Mouse (Mus musculus) intestine, postnatal 0 days (tissue): Measurements from ENCODE around the gene Tlcd2. TPM values are rescaled to one million over a fixed set of nuclear protein-coding genes. Genes with fewer than 3 reads are reported as not detected.

Source experiments
- ATAC-seq: fragments of 200-750 bp; cut with Nextera tagmentation; 2 replicates; pipeline ENCODE4 v1.8.0; 2017; ENCODE audit warnings: mild to moderate bottlenecking, moderate TSS enrichment, moderate library complexity
- H3K27ac ChIP-seq: fragments of 300-500 bp; sonication (generic); 2 replicates; pipeline ENCODE4 v1.5.1; 2014; ENCODE audit warnings: mild to moderate bottlenecking, low read depth, low read length, moderate library complexity
- H3K27me3 ChIP-seq: fragments of 300-500 bp; sonication (generic); replicated peaks from 2 replicates; pipeline ENCODE4 v1.6.1; 2014; ENCODE audit warnings: low read length, mixed read lengths; ENCODE audit not compliant: control insufficient read depth, insufficient read depth
- H3K36me3 ChIP-seq: fragments of 300-500 bp; sonication (generic); 2 replicates; pipeline ENCODE4 v1.6.1; 2014; ENCODE audit warnings: mild to moderate bottlenecking, moderate library complexity; ENCODE audit not compliant: control insufficient read depth, insufficient read depth
- H3K4me1 ChIP-seq: fragments of 300-500 bp; sonication (generic); replicated peaks from 2 replicates; pipeline ENCODE4 v1.6.1; 2014; ENCODE audit warnings: antibody characterized with exemption, low read length, mixed read lengths; ENCODE audit not compliant: control insufficient read depth, insufficient read depth
- H3K4me2 ChIP-seq: fragments of 300-500 bp; sonication (generic); replicated peaks from 2 replicates; pipeline ENCODE4 v1.6.1; 2014; ENCODE audit warnings: low read depth, mild to moderate bottlenecking, moderate library complexity
- H3K4me3 ChIP-seq: fragments of 300-500 bp; sonication (generic); 2 replicates; pipeline ENCODE4 v1.5.1; 2014; ENCODE audit warnings: low read depth, low read length
- H3K9ac ChIP-seq: fragments of 300-500 bp; sonication (generic); 2 replicates; pipeline ENCODE4 v1.6.1; 2014; ENCODE audit warnings: mild to moderate bottlenecking, low read depth, low read length
- H3K9me3 ChIP-seq: fragments of 300-500 bp; sonication (generic); 2 replicates; pipeline ENCODE4 v1.6.1; 2016; ENCODE audit warnings: mixed run types; ENCODE audit not compliant: control insufficient read depth
- CTCF ChIP-seq: sonication (generic); IDR thresholded peaks from 2 replicates; pipeline ENCODE4 v1.5.1; 2016; ENCODE audit warnings: low read depth, mild to moderate bottlenecking, control low read depth, antibody characterized with exemption, moderate library complexity
- WGBS: fragments of 180-500 bp; shearing (Covaris S2); extraction: QIAGEN DNeasy Blood & Tissue Kit; methylation state at CpG from one replicate; pipeline ENCODE4 v1.1.7; 2014; 5-methylcytosine and 5-hydroxymethylcytosine counted together
- polyA plus RNA-seq: library from polyadenylated mRNA; unstranded; fragments of >200 nt; fragmentation: Nextera tagmentation; extraction: Ambion mirVana; gene quantifications from 2 replicates; pipeline ENCODE4 v1.2.1, GENCODE M21; 2015

The Tlcd2 gene
- polyA plus RNA-seq, 1 experiment from 2014 or later = 52.7 TPM

DNA sequence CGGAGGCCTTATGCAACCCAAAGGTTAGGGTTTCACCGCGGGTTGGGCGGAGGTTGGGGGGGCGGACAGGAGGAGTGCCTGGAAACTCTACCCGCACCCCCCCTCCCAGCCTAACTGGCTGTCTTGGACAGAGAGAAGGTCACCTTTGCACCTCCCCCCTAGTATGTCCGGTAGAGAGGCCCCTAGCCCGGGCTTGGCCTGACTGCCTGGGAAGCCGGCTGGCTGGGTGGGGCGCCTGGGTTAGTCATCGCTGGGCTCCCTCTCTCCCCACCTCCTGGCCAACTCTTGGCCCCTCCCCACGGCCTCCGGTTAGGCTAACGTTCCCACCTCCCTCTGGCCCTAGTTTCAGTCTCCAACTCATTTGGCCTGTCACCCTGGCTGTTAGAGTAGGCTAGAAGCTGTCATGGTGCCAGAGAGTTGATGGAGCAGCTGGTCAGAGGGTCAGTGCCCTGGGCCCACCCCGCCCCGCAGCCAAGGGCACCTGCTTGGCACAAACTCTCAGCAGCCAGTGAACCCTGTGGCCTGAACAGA, 803 bp downstream of the Tlcd2 start:
- WGBS = 3% methylated on average over 16 of the region's 16 CpGs
- H3K9ac ChIP-seq = peak overlapping the region; percentile 92
- no peak for TF ChIP-seq CTCF
- H3K4me1 ChIP-seq = 0 out of 2 replicates have a peak, but pooled peaks cover 10% of the 10 kb centered on the region
- H3K36me3 ChIP-seq = peaks cover 19% of the 10 kb centered on the region
- peak overlapping the region; percentile 91 for H3K4me2 ChIP-seq
- H3K4me3 ChIP-seq = peak overlapping the region; percentile 87
- peak; percentile 41 for ATAC-seq
- no peaks in the 10 kb centered on the region for H3K9me3 ChIP-seq
- H3K27ac ChIP-seq = peak overlapping the region; percentile 97
- no peaks in the 10 kb centered on the region for H3K27me3 ChIP-seq

DNA sequence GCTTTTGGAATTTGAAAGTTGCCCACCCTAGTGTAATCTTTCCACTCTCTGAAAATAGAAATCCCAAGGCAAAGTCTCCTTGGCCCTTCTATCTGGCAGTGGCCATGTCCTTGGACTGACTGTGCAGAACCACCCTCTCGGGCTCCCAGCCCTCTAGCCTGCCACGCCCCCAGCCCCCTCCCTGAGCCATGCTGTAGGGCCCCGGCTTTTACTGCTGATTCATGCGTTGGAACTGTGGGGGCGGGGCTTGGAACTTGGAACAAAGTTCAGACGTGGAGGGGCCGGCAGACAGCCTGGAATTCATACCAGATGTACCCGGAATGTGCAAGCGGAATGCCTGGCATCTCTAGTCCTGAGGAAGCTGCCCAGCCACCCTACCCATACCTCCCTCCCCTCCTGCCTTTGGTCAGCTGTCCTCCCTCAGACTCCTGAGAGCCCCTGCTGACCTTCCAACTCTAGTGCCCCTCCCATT, 1.4 kb downstream of the Tlcd2 start:
- WGBS = 2% methylated on average over 9 of the region's 9 CpGs
- H3K4me2 ChIP-seq = peak overlapping the region; percentile 91
- ATAC-seq = peak; percentile 53
- peaks cover 19% of the 10 kb centered on the region for H3K36me3 ChIP-seq
- no peaks in the 10 kb centered on the region for H3K9me3 ChIP-seq
- H3K27me3 ChIP-seq = no peaks in the 10 kb centered on the region
- peak overlapping the region; percentile 92; the same call in 1 of the 2 replicates for H3K9ac ChIP-seq
- H3K27ac ChIP-seq = peak overlapping the region; percentile 97
- H3K4me1 ChIP-seq = 0 out of 2 replicates have a peak, but pooled peaks cover 16% of the 10 kb centered on the region
- TF ChIP-seq CTCF = no peak
- H3K4me3 ChIP-seq = peak overlapping the region; percentile 87

GRCm38 (mm10) chr11:75463624-75464023, 2.1 kb downstream of the Tlcd2 start:
- no peaks in the 10 kb centered on the region for H3K27me3 ChIP-seq
- H3K9ac ChIP-seq = no peak overlapping the region
- H3K36me3 ChIP-seq = peaks cover 19% of the 10 kb centered on the region
- H3K4me2 ChIP-seq = peak overlapping the region; percentile 91
- peak overlapping the region; percentile 87 for H3K4me3 ChIP-seq
- H3K27ac ChIP-seq = 0 out of 2 replicates have a peak overlapping the region, but pooled peaks have one; percentile 97
- 34% methylated on average over 4 of the region's 4 CpGs for WGBS
- no peak for TF ChIP-seq CTCF
- no peaks in the 10 kb centered on the region for H3K9me3 ChIP-seq
- peaks cover 19% of the 10 kb centered on the region; the same call in 1 of the 2 replicates for H3K4me1 ChIP-seq
- no peak for ATAC-seq

GRCm38 (mm10) chr11:75464417-75464816, 2.9 kb downstream of the Tlcd2 start:
- peaks cover 19% of the 10 kb centered on the region; the same call in 1 of the 2 replicates for H3K4me1 ChIP-seq
- no peak for TF ChIP-seq CTCF
- no peaks in the 10 kb centered on the region for H3K9me3 ChIP-seq
- H3K27me3 ChIP-seq = no peaks in the 10 kb centered on the region
- H3K27ac ChIP-seq = no peak overlapping the region
- 86% methylated on average over 6 of the region's 6 CpGs for WGBS
- H3K36me3 ChIP-seq = peaks cover 19% of the 10 kb centered on the region
- ATAC-seq = no peak
- H3K9ac ChIP-seq = no peak overlapping the region
- H3K4me2 ChIP-seq = no peak overlapping the region; the same call in 1 of the 2 replicates
- no peak overlapping the region for H3K4me3 ChIP-seq

DNA sequence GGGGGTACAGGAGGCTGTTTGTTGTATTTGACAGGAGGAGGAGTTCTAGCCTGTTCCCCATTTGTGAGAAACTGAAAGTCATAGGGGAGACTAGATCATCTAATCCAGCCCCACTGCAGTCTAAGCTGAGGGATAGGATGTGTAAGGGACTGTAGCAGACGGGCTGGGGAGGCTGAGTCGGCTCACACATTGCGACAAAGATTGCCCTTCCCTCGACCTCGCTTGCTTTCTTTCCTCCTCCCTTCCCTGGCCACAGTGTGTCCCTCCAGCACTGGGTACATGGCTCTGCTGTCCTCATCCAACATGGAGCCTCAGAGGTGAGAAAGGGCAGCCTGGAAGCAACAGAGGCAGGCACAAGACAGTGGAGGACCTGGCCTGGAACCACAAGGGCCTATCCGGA, 3.5 kb downstream of the Tlcd2 start:
- peaks cover 19% of the 10 kb centered on the region; the same call in 1 of the 2 replicates for H3K4me1 ChIP-seq
- 79% methylated on average over 6 of the region's 6 CpGs for WGBS
- no peak for TF ChIP-seq CTCF

DNA sequence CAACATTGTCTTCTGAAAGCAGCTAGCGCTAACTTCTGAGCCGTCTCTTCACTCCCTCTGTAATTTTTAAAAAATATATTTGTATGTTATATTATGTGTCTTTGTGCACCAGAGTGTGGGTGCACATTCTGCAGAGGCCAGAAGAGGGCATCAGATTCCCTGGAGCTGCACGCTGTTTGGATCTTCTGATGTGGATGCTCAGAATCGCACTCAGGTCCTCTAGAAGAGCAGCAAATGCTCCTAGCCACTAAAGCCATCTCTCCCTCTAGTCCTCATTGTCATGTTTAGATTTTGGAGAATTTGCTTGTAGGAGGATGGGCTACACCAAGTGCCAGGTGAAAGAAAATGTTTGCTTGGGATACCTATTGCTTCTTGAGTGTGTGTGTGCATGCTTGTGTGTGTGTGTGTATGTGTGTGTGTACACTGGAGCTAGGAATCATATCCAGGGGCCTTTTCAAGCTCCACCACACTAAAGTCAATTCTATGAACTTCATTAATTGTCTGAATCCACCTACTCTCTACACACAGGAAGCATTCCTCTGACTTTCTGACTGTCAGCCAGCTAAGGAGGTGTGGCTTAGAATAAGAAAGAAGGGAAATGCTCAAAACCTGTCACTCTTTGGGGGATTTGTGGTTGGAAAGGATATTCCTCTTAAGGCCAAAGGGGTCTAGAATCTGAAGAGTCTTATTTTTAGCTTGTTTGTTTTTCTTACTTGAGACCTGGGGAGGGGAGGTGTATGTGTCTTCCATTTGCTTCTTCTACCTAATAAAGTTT, 5.4 kb downstream of the Tlcd2 start:
- H3K27me3 ChIP-seq = no peaks in the 10 kb centered on the region
- H3K4me1 ChIP-seq = peaks cover 19% of the 10 kb centered on the region; the same call in 1 of the 2 replicates
- no peak for ATAC-seq
- H3K4me3 ChIP-seq = no peak overlapping the region
- peaks cover 19% of the 10 kb centered on the region for H3K36me3 ChIP-seq
- 100% methylated on average over 4 of the region's 4 CpGs for WGBS
- no peaks in the 10 kb centered on the region for H3K9me3 ChIP-seq
- H3K4me2 ChIP-seq = no peak overlapping the region
- TF ChIP-seq CTCF = peak; percentile 44
- no peak overlapping the region for H3K9ac ChIP-seq
- H3K27ac ChIP-seq = no peak overlapping the region

More for the DNA sequence above, 3.5 kb downstream of the Tlcd2 start:
- Histone ChIP-seq H3K27me3 (no peaks in the 10 kb centered on the region), H3K9ac (no peak overlapping the region), H3K4me2 (no peak overlapping the region; the same call in 1 of the 2 replicates), H3K9me3 (no peaks in the 10 kb centered on the region), H3K27ac (no peak overlapping the region), H3K4me3 (no peak overlapping the region), H3K36me3 (peaks cover 19% of the 10 kb centered on the region)
- ATAC-seq = no peak
